ENCODE assay signal across 22 mouse cellular contexts in the genomic region with DNA sequence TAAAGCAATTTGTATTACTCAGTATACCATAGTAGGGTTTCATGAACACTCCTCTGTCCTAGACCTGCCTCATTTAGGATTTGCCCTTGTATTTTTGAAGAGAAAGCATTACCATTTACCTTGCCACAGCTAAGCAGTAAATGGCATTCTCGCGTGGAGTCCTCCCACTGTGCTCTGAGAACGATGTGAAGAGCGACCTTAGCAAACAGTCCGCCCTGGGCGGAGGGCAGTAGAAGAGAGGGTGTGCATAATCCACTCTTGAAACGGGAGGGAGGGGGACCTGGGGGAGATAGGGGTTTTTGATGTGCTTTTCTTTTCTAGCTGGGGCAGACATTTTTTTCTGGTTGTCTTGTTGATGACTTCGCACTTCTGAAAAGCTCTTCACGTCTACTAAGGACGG. TPM values are rescaled to one million over a fixed set of nuclear protein-coding genes. Genes with fewer than 3 reads are reported as not detected.
"Had no signal": no experiment of that assay in that cellular context is flagged by ENCODE, and none has a peak within 500 bp of the region (broad histone marks: within the 10 kb centered on the region; RNA-seq: fewer than 3 reads in every experiment).

No protein-coding gene starts in this region.

- H3K4me3 ChIP-seq: limb, embryonic 12.5 days; limb, embryonic 15.5 days; lung, embryonic 15.5 days; midbrain, embryonic 12.5 days had no signal

- H3K4me2 ChIP-seq: limb, embryonic 12.5 days; limb, embryonic 15.5 days; liver, embryonic 11.5 days; lung, embryonic 15.5 days; midbrain, embryonic 12.5 days had no signal

- H3K9me3 ChIP-seq: limb, embryonic 12.5 days; limb, embryonic 15.5 days; lung, embryonic 15.5 days; midbrain, embryonic 12.5 days had no signal

- H3K27ac ChIP-seq: limb, embryonic 12.5 days; limb, embryonic 15.5 days; liver, embryonic 14.5 days; lung, embryonic 15.5 days; macrophage; midbrain, embryonic 12.5 days; stomach, postnatal 0 days had no signal

- ATAC-seq: liver, postnatal 0 days had no signal

- H3K36me3 ChIP-seq: limb, embryonic 12.5 days; limb, embryonic 15.5 days; lung, embryonic 15.5 days; midbrain, embryonic 12.5 days had no signal

- H3K4me1 ChIP-seq: limb, embryonic 12.5 days; limb, embryonic 15.5 days; lung, embryonic 15.5 days had no signal

- H3K27me3 ChIP-seq: limb, embryonic 12.5 days; limb, embryonic 15.5 days; lung, embryonic 15.5 days; midbrain, embryonic 12.5 days had no signal

- H3K9ac ChIP-seq: limb, embryonic 12.5 days; limb, embryonic 15.5 days; liver, embryonic 14.5 days; liver, postnatal 0 days; lung, embryonic 15.5 days; midbrain, embryonic 12.5 days had no signal

- DNase-seq: kidney, adult 11 months; kidney, adult 8-10 months; kidney, postnatal 10 days; kidney, postnatal 4 days; left cerebral cortex, postnatal 4 days; liver, postnatal 0 days; thymus, adult 2 months; thymus, postnatal 14 days; thymus, postnatal 4 days had no signal

RNA-seq across cellular contexts. Expression of a gene that starts 27.9 kb away (rescaled TPM):
- total RNA-seq: megakaryocyte, adult 5-6 weeks; midbrain, postnatal 0 days had no signal
- polyA plus RNA-seq: limb, embryonic 12.5 days; liver, embryonic 11.5 days; macrophage; neural tube, embryonic 14.5 days; small intestine, adult 2 months; stomach, embryonic 14.5 days; stomach, postnatal 0 days had no signal
